Mouse (Mus musculus) embryonic fibroblast, embryonic 13.5 days (primary cell): Measurements from ENCODE around the gene Tns2.

ENCODE experiments used
- CTCF ChIP-seq: IDR thresholded peaks from 2 replicates; pipeline ENCODE4 v1.5.1; 2011; ENCODE audit warnings: mild to moderate bottlenecking, control low read depth, low read length, moderate library complexity, borderline replicate concordance; ENCODE audit not compliant: insufficient read depth
- POLR2A ChIP-seq: IDR thresholded peaks from 2 replicates; pipeline ENCODE4 v1.6.1; 2011; ENCODE audit warnings: low read depth, mild to moderate bottlenecking, control low read depth, low read length, moderate library complexity

GRCm38 (mm10) chr15:102103371-102103946 lies 3.2 kb downstream of the Tns2 start:
- TF ChIP-seq CTCF (no peak), POLR2A (peak; percentile 81)
